Comparison of ENCODE assay signal across 23 mouse cellular contexts in genomic region chr11:4423818-4424217, GRCm38 (mm10). TPM values are rescaled to one million over a fixed set of nuclear protein-coding genes. Genes with fewer than 3 reads are reported as not detected.
DNase-seq lines count a peak whose midpoint lies in the region; ATAC-seq and TF ChIP-seq lines count a peak whose summit lies in the region.
"Had no signal": no experiment of that assay in that cellular context is flagged by ENCODE, and none has a peak within 500 bp of the region (broad histone marks: within the 10 kb centered on the region; RNA-seq: fewer than 3 reads in every experiment).

No protein-coding gene starts in this region.

- DNase-seq in thymus, postnatal 0 days (ENCODE audit: low spot score): peak; percentile 54
- no peak for DNase-seq in thymus, postnatal 14 days
- peak; percentile 64 for DNase-seq in T-cell, adult 2 months (ENCODE audit: low spot score)
- peak; percentile 9 for DNase-seq in splenic B cell, adult 2 months (ENCODE audit: low read depth, low spot score)
- DNase-seq in ovary, postnatal 10 days (ENCODE audit: low spot score): no peak
- DNase-seq in layer of hippocampus, adult 2 months (ENCODE audit: low spot score in 2 of 2): no peak
- DNase-seq in right cerebral cortex, postnatal 25 days: no peak
- DNase-seq: adrenal gland, adult 8-10 months; adrenal gland, postnatal 36 days; cerebellum, adult 9-10 months; cerebellum, postnatal 25 days; gastrocnemius, postnatal 36 days; heart, adult 11 months; heart, postnatal 10 days; heart, postnatal 4 days had no signal

- H3K27me3 ChIP-seq in splenic B cell, adult 2 months (ENCODE audit: control insufficient read depth, insufficient read depth, low read length, poor library complexity, severe bottlenecking): no peaks in the 10 kb centered on the region
- H3K27me3 ChIP-seq: hindbrain, embryonic 13.5 days had no signal

- TF ChIP-seq CTCF in layer of hippocampus, adult 2 months (conservative IDR thresholded peaks at IDR 0.05): no peak

- H3K27ac ChIP-seq in layer of hippocampus, adult 2 months: no peak overlapping the region
- H3K27ac ChIP-seq: heart, embryonic 10.5 days; hindbrain, embryonic 13.5 days; hindbrain, postnatal 0 days had no signal

- H3K4me3 ChIP-seq in layer of hippocampus, adult 2 months: no peak overlapping the region
- H3K4me3 ChIP-seq: heart, embryonic 10.5 days; hindbrain, embryonic 13.5 days had no signal

- ATAC-seq in inflammation-experienced regulatory T-cells, adult 6 months: peak; percentile 90
- ATAC-seq: forebrain, embryonic 14.5 days; hindbrain, postnatal 0 days; Patski had no signal

- no peaks in the 10 kb centered on the region for H3K36me3 ChIP-seq in splenic B cell, adult 2 months (ENCODE audit: control insufficient read depth, insufficient read depth, low read length, poor library complexity, severe bottlenecking)
- H3K36me3 ChIP-seq: heart, embryonic 10.5 days; hindbrain, embryonic 13.5 days had no signal

RNA-seq across cellular contexts. Expression of gene Hormad2, which starts 17.1 kb away (rescaled TPM):
- polyA plus RNA-seq in thymus, postnatal 0 days (2015; fragmentation: Nextera tagmentation; extraction: Ambion mirVana): 1.8 and 2.1 TPM in 2 replicates
- 1 to 10 TPM in 1 of 3 experiments, under 1 TPM in 2; 0.47 to 2.1 (median 0.60) TPM for polyA plus RNA-seq in inflammation-experienced regulatory T-cells, adult 6 months (2017; shearing (Covaris generic))
- total RNA-seq in layer of hippocampus, adult 2 months (2021): not detected
- total RNA-seq: CH12.LX; gastrocnemius, adult 8-10 months; gastrocnemius, postnatal 36 days; heart, postnatal 10 days; hindbrain, postnatal 0 days had no signal
- polyA plus RNA-seq: hindbrain, embryonic 13.5 days; hindbrain, postnatal 0 days; Patski had no signal

Comparison
In these comparisons a context has a peak if more than half of its experiments do, and no peak if none do; other contexts are left out.
1. DNase-seq: peak in thymus, postnatal 0 days (single experiment), T-cell, adult 2 months (single experiment) and splenic B cell, adult 2 months (single experiment); none in thymus, postnatal 14 days (single experiment), ovary, postnatal 10 days (single experiment), layer of hippocampus, adult 2 months (0 of 2) and right cerebral cortex, postnatal 25 days (single experiment).